Mouse (Mus musculus): ENCODE data around the gene Myh9.

DNA sequence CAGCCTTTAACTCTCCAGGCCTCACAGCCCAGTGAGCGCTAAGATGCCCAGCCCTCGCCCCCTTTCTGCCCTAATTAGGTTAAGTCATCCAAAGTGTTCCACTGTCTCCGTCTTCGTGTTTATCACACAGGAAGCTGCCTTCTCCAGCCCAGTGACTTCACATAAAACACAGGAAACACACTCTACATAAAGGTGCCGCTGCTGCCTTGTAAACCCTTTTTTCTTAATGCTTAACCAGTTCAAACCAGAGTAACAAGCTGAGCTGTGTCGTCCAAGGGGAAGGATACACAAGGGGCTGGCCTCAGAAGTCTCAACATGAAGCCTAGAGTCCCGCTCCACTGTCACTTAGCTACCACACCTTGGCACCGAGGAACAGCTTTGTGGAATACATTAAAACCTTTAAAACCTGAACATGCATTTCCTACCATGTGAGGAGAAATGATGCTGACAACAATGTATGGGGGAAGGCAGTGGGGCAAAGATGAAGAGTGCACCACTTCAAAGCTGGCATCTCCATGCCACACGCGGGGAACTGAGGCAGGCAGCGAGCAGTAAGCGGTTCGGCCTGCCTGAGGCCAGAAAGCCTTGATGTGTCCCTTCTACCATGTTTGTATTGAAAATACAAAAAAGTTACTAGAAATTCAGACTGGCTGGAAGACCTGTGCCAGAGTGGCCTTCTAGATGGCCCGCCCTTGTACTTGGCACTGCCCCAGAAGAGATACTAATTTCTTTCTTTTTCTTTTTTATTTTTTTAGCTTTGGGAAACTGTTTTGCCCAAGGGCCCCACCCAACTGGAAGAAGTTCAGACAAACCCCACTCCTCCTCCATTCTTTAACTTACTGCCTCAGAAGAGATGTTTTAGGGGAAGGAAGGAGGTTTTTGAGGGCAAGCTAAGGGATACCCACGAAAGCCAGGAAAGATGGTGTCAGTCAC lies 7.4 kb downstream of the Myh9 start:
- TF ChIP-seq CTCF (IDR thresholded peaks at IDR 0.05) (no peak), POLR2A (IDR thresholded peaks at IDR 0.05; ENCODE audit: insufficient read depth, low read depth, low read length) (no peak), EP300 (IDR thresholded peaks at IDR 0.05; ENCODE audit: insufficient read depth, low read depth, low read length) (no peak)
